Mouse (Mus musculus) thymus, adult 2 months (tissue): ENCODE data around the gene Slc35e3.

Source experiments
- CTCF ChIP-seq: fragments of 200-500 bp; IDR thresholded peaks from 2 replicates; pipeline ENCODE4 v1.5.1; 2012; ENCODE audit warnings: mild to moderate bottlenecking, control low read depth, low read length, moderate library complexity, borderline replicate concordance; ENCODE audit not compliant: control insufficient read depth, poor library complexity, insufficient read depth; ENCODE audit errors: extremely low read depth
- POLR2A ChIP-seq: fragments of 200-500 bp; IDR thresholded peaks from 2 replicates; pipeline ENCODE4 v1.6.1; 2012; ENCODE audit warnings: mild to moderate bottlenecking, low read length, control low read depth, moderate library complexity; ENCODE audit not compliant: control insufficient read depth, poor library complexity, insufficient read depth; ENCODE audit errors: extremely low read depth

- no peak for TF ChIP-seq POLR2A
- TF ChIP-seq CTCF: no peak
Observed at GRCm38 (mm10) chr10:117714048-117714545, 32.1 kb downstream of the Slc35e3 start.
